Mouse (Mus musculus) forebrain, postnatal 0 days (tissue): Measurements from ENCODE around the gene Gjb5. TPM values are rescaled to one million over a fixed set of nuclear protein-coding genes. Genes with fewer than 3 reads are reported as not detected.

Source experiments
- ATAC-seq: fragments of 200-750 bp; cut with Nextera tagmentation; 2 replicates; pipeline ENCODE4 v1.8.0; 2017; ENCODE audit warnings: mild to moderate bottlenecking, moderate library complexity
- DNase-seq: peaks from one replicate; pipeline ENCODE4 v3.0.0-alpha.2; 2015
- H3K27ac ChIP-seq: fragments of 300-500 bp; sonication (generic); 2 replicates; pipeline ENCODE4 v1.5.1; 2014; ENCODE audit warnings: low read depth, mild to moderate bottlenecking, antibody characterized with exemption, low read length, moderate library complexity, mixed read lengths
- H3K27me3 ChIP-seq: fragments of 300-500 bp; sonication (generic); 2 replicates; pipeline ENCODE4 v1.6.1; 2014; ENCODE audit warnings: mild to moderate bottlenecking, low read length, mixed read lengths; ENCODE audit not compliant: insufficient read depth
- H3K36me3 ChIP-seq: fragments of 300-500 bp; sonication (generic); 2 replicates; pipeline ENCODE4 v1.6.1; 2014; ENCODE audit warnings: mild to moderate bottlenecking, moderate library complexity; ENCODE audit not compliant: insufficient read depth
- H3K4me1 ChIP-seq: fragments of 300-500 bp; sonication (generic); 2 replicates; pipeline ENCODE4 v1.6.1; 2014; ENCODE audit warnings: antibody characterized with exemption; ENCODE audit not compliant: insufficient read depth
- H3K4me2 ChIP-seq: fragments of 300-500 bp; sonication (generic); 2 replicates; pipeline ENCODE4 v1.6.1; 2014; ENCODE audit warnings: low read depth, mild to moderate bottlenecking, moderate library complexity
- H3K4me3 ChIP-seq: fragments of 300-500 bp; sonication (generic); 2 replicates; pipeline ENCODE4 v1.5.1; 2014; ENCODE audit warnings: low read depth, low read length, mixed read lengths
- H3K9ac ChIP-seq: fragments of 300-500 bp; sonication (generic); 2 replicates; pipeline ENCODE4 v1.6.1; 2014; ENCODE audit warnings: mild to moderate bottlenecking
- H3K9me3 ChIP-seq: fragments of 300-500 bp; sonication (generic); 2 replicates; pipeline ENCODE4 v1.6.1; 2016; ENCODE audit warnings: low read length
- CTCF ChIP-seq: sonication (generic); IDR thresholded peaks from 2 replicates; pipeline ENCODE4 v1.5.1; 2016; ENCODE audit warnings: antibody characterized with exemption, control low read depth, low read depth
- WGBS: fragments of 180-500 bp; shearing (Covaris S2); extraction: QIAGEN DNeasy Blood & Tissue Kit; methylation state at CpG from one replicate; pipeline ENCODE4 v1.1.7; 2014; 5-methylcytosine and 5-hydroxymethylcytosine counted together
- polyA plus RNA-seq: library from polyadenylated mRNA; unstranded; fragments of >200 nt; fragmentation: Nextera tagmentation; extraction: Ambion mirVana; gene quantifications from 2 replicates; pipeline ENCODE4 v1.2.1, GENCODE M21; 2015
- total RNA-seq: library from RNA; depleted of rRNA; stranded (reverse); fragments of >200 nt; gene quantifications from 2 replicates; pipeline ENCODE4 v1.2.3, GENCODE M21; 2014

Gjb5 gene
- total and polyA plus RNA-seq, 2 experiments from 2014 or later = 0.10 to 0.11 TPM

- no peaks in the 10 kb centered on the region for H3K27me3 ChIP-seq
- 57% methylated on average over 17 of the region's 17 CpGs for whole genome bisulfite sequencing
- no peak overlapping the region for H3K27ac ChIP-seq
- no peaks in the 10 kb centered on the region for H3K36me3 ChIP-seq
- DNase-seq (peak; percentile 40), ATAC-seq (peak; percentile 79)
- no peak for TF ChIP-seq CTCF
- H3K9ac ChIP-seq = no peak overlapping the region
- no peak overlapping the region; the same call in 1 of the 2 replicates for H3K4me2 ChIP-seq
- no peak overlapping the region for H3K4me3 ChIP-seq
- no peaks in the 10 kb centered on the region for H3K4me1 ChIP-seq
- H3K9me3 ChIP-seq = no peaks in the 10 kb centered on the region
These were observed 17.7 kb upstream of the Gjb5 start for GRCm38 (mm10) chr4:127375541-127376177.

DNA sequence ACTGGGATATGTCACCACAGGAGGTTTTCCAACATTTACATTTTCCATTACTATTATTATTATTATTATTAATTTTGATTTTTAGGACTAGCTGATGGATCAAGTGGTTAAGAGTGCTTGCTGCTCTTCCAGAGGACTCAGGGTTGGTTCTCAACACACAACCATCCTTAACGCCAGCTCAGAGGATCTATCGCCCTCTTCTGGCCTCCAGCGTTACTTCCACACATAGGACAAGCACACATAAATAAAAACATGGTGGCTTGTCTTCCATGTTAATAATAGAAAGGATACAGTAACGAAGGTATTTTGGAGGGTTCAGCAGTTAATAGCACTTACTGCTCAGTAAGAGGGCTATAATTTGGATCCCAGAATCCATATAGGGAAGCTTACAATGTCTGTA is 16.7 kb upstream of the Gjb5 start:
- Histone ChIP-seq H3K36me3 (no peaks in the 10 kb centered on the region), H3K27ac (no peak overlapping the region), H3K27me3 (no peaks in the 10 kb centered on the region), H3K4me3 (no peak overlapping the region), H3K9ac (no peak overlapping the region), H3K9me3 (no peaks in the 10 kb centered on the region), H3K4me1 (no peaks in the 10 kb centered on the region), H3K4me2 (no peak overlapping the region)
- DNase-seq (no peak), ATAC-seq (no peak)
- TF ChIP-seq CTCF = no peak
- WGBS = 86% methylated on average over 4 of the region's 4 CpGs

GRCm38 (mm10) chr4:127373491-127373890 is 15.5 kb upstream of the Gjb5 start:
- no peak for TF ChIP-seq CTCF
- no peak for DNase-seq
- Histone ChIP-seq H3K36me3 (no peaks in the 10 kb centered on the region), H3K4me1 (no peaks in the 10 kb centered on the region), H3K4me2 (no peak overlapping the region), H3K9me3 (no peaks in the 10 kb centered on the region), H3K4me3 (no peak overlapping the region), H3K9ac (no peak overlapping the region), H3K27ac (no peak overlapping the region), H3K27me3 (no peaks in the 10 kb centered on the region)
- no peak for ATAC-seq
- 53% methylated on average over 8 of the region's 8 CpGs for WGBS

DNA sequence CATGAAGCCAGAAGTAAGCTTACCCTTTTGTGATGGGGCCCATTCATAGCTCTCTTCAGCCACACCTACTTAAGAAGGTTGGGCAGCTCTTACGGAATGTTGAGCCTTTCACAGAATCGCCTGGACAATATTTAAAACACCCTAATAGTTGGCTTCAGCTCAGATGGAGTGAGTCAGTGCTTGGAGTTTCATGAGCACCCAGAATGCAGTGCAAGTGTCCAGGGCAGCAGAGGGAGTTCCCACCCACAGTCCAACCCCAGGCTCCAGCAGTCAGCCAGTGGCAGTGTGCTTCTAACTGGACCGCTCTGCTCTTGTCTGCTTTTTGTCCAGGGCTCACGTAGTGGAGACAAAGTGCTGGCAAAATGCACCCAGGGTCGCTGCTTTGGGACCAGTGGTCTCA is 13.6 kb upstream of the Gjb5 start:
- 62% methylated on average over 5 of the region's 5 CpGs for WGBS
- DNase-seq = no peak
- no peak for ATAC-seq
- no peaks in the 10 kb centered on the region for H3K27me3 ChIP-seq
- H3K4me3 ChIP-seq = no peak overlapping the region
- H3K4me2 ChIP-seq = no peak overlapping the region
- H3K4me1 ChIP-seq = no peaks in the 10 kb centered on the region
- no peak overlapping the region for H3K9ac ChIP-seq
- no peaks in the 10 kb centered on the region for H3K9me3 ChIP-seq
- no peaks in the 10 kb centered on the region for H3K36me3 ChIP-seq
- H3K27ac ChIP-seq = no peak overlapping the region
- no peak for TF ChIP-seq CTCF

DNA sequence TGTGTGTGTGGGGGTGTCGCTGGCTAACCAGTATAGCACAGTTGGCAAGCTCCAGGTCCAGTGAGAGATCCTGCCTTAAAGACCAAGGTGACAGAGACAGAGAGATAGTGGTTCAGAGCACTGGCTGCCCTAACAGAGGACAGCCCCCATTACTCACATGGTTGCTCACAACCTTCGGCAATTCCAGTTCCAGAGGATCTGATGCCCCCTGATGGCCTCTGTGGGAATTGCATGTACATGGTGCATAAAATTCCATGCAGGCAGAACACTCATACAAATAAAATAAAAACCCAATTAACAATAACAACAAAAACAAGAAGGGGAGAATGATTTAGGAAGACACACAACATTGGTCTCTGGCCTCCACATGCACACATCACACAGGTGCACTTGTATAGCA is 12.5 kb upstream of the Gjb5 start:
- H3K27me3 ChIP-seq = no peaks in the 10 kb centered on the region
- H3K9me3 ChIP-seq = no peaks in the 10 kb centered on the region
- H3K4me3 ChIP-seq = no peak overlapping the region
- no peak overlapping the region for H3K9ac ChIP-seq
- TF ChIP-seq CTCF = peak; percentile 61
- 47% methylated on average over 2 of the region's 2 CpGs for WGBS
- DNase-seq (peak; percentile 39), ATAC-seq (no peak)
- no peaks in the 10 kb centered on the region for H3K36me3 ChIP-seq
- H3K4me1 ChIP-seq = no peaks in the 10 kb centered on the region
- no peak overlapping the region for H3K27ac ChIP-seq
- H3K4me2 ChIP-seq = no peak overlapping the region

- no peaks in the 10 kb centered on the region for H3K36me3 ChIP-seq
- peak; percentile 100 for TF ChIP-seq CTCF
- DNase-seq = peak; percentile 87
These were observed 10.5 kb upstream of the Gjb5 start for GRCm38 (mm10) chr4:127368379-127368973.

GRCm38 (mm10) chr4:127365834-127366233 is 7.9 kb upstream of the Gjb5 start:
- H3K4me2 ChIP-seq = no peak overlapping the region
- DNase-seq (no peak), ATAC-seq (no peak)
- H3K27ac ChIP-seq = no peak overlapping the region
- no peak overlapping the region for H3K9ac ChIP-seq
- no peaks in the 10 kb centered on the region for H3K9me3 ChIP-seq
- H3K36me3 ChIP-seq = no peaks in the 10 kb centered on the region
- WGBS = 27% methylated on average over 4 of the region's 4 CpGs
- H3K4me1 ChIP-seq = no peaks in the 10 kb centered on the region
- no peak overlapping the region for H3K4me3 ChIP-seq
- H3K27me3 ChIP-seq = no peaks in the 10 kb centered on the region
- TF ChIP-seq CTCF = no peak

More at GRCm38 (mm10) chr4:127368379-127368973, 10.5 kb upstream of the Gjb5 start:
- WGBS = 35% methylated on average over 13 of the region's 13 CpGs
- Histone ChIP-seq H3K9ac (0 out of 2 replicates have a peak overlapping the region, but pooled peaks have one; percentile 3), H3K27ac (no peak overlapping the region), H3K9me3 (no peaks in the 10 kb centered on the region), H3K27me3 (no peaks in the 10 kb centered on the region), H3K4me1 (no peaks in the 10 kb centered on the region), H3K4me3 (no peak overlapping the region), H3K4me2 (0 out of 2 replicates have a peak overlapping the region, but pooled peaks have one; percentile 10)
- ATAC-seq = peak; percentile 68
